Mouse (Mus musculus) liver, postnatal 0 days (tissue): ENCODE results near the gene Ssu72. TPM values are rescaled to one million over a fixed set of nuclear protein-coding genes. Genes with fewer than 3 reads are reported as not detected.

ENCODE experiments used
- ATAC-seq: fragments of 200-750 bp; cut with Nextera tagmentation; 2 replicates; pipeline ENCODE4 v1.8.0; 2017; ENCODE audit warnings: mild to moderate bottlenecking, moderate library complexity
- DNase-seq: peaks from one replicate; pipeline ENCODE4 v3.0.0-alpha.2; 2016
- H3K27ac ChIP-seq: fragments of 300-500 bp; sonication (generic); 2 replicates; pipeline ENCODE4 v1.5.1; 2014; ENCODE audit warnings: antibody characterized with exemption, moderate library complexity, mild to moderate bottlenecking, low read depth
- H3K27me3 ChIP-seq: fragments of 300-500 bp; sonication (generic); 2 replicates; pipeline ENCODE4 v1.6.1; 2014; ENCODE audit warnings: low read length, control low read depth, mixed read lengths; ENCODE audit not compliant: insufficient read depth
- H3K36me3 ChIP-seq: fragments of 300-500 bp; sonication (generic); replicated peaks from 2 replicates; pipeline ENCODE4 v1.6.1; 2014; ENCODE audit warnings: mild to moderate bottlenecking, control low read depth, low read length, moderate library complexity, mixed read lengths; ENCODE audit not compliant: insufficient read depth
- H3K4me1 ChIP-seq: fragments of 300-500 bp; sonication (generic); 2 replicates; pipeline ENCODE4 v1.6.1; 2014; ENCODE audit warnings: antibody characterized with exemption, mild to moderate bottlenecking, control low read depth; ENCODE audit not compliant: insufficient read depth
- H3K4me2 ChIP-seq: fragments of 300-500 bp; sonication (generic); 2 replicates; pipeline ENCODE4 v1.6.1; 2014; ENCODE audit warnings: low read depth, mild to moderate bottlenecking, low read length, moderate library complexity, mixed read lengths
- H3K4me3 ChIP-seq: fragments of 300-500 bp; sonication (generic); 2 replicates; pipeline ENCODE4 v1.5.1; 2014; ENCODE audit warnings: low read depth, low read length
- H3K9ac ChIP-seq: fragments of 300-500 bp; sonication (generic); replicated peaks from 2 replicates; pipeline ENCODE4 v1.6.1; 2014; ENCODE audit warnings: mild to moderate bottlenecking, moderate library complexity
- H3K9me3 ChIP-seq: fragments of 300-500 bp; sonication (generic); 2 replicates; pipeline ENCODE4 v1.6.1; 2016; ENCODE audit warnings: mild to moderate bottlenecking, control low read depth, low read length, mixed read lengths
- CTCF ChIP-seq: sonication (generic); IDR thresholded peaks from 2 replicates; pipeline ENCODE4 v1.5.1; 2016; ENCODE audit warnings: antibody characterized with exemption, low read depth
- EP300 ChIP-seq: IDR thresholded peaks from 2 replicates; pipeline ENCODE4 v1.6.1; 2016; ENCODE audit warnings: antibody characterized with exemption, low read depth, mild to moderate bottlenecking
- WGBS: fragments of 180-500 bp; shearing (Covaris S2); extraction: QIAGEN DNeasy Blood & Tissue Kit; methylation state at CpG from one replicate; pipeline ENCODE4 v1.1.7; 2014; ENCODE audit not compliant: insufficient replicate concordance; 5-methylcytosine and 5-hydroxymethylcytosine counted together
- polyA plus RNA-seq: library from polyadenylated mRNA; unstranded; fragments of >200 nt; fragmentation: Nextera tagmentation; extraction: Ambion mirVana; gene quantifications from 2 replicates; pipeline ENCODE4 v1.2.1, GENCODE M21; 2015

Ssu72 gene
- polyA plus RNA-seq, 1 experiment from 2014 or later: 66.6 TPM

DNA sequence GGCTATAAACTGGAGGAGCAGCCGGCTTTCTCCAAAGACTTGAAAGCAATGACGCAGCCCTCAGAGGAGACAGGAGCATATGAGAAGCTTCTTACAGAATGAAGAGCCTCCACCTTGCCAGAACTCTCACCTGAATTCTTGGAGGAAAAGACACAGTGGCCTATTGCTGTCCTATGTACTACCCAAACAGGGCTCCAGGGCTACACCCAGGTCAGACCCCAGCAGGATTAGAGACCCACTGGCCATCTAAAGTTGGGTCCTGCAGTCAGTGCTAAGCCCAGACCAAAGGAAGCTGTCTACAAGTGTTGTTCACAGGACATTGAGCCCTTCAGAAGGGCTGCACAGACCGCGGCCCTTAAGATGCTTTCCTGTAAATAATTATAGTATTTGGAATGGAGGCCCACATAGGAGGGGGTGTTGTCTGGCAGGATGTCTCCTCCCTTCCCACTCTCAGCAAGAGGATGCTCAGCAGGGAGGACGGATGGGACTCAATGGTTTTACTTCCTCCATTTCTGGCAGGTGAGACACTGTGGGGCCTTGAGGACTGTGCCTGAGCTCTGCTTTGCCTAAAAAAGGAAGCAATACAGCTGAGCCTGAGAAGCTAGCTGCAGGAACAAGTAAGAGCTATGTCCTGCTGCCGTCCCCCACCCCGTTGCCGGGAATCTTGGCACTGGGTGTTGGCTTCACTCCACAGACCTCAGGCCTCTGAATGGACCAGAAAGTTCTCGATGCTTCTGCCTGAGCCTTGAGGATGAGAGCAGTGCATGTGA lies 70.6 kb downstream of the Ssu72 start:
- no peak overlapping the region for H3K4me3 ChIP-seq

DNA sequence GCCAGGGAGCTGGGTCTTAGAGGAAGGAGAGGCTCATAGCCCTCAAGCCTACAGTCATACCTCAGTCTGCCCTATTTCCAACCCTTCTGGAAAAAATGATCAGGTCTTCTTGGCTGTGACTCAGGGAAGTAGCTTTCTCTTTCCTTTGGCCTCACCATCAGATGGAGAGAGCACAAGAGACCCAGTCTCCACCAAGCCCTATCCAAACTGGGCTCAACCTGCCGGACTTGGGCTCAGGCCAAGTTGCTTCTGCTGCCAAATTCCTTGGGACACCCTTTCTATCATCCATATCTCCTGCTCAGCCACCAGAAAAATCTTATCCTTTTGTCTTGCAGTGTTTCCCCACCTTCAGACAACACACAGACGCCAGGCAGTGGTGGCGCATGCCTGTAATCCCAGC lies 71.3 kb downstream of the Ssu72 start:
- Histone ChIP-seq H3K4me2 (no peak overlapping the region), H3K36me3 (no peaks in the 10 kb centered on the region), H3K27me3 (peaks cover 25% of the 10 kb centered on the region), H3K9ac (no peak overlapping the region), H3K4me1 (peaks cover 18% of the 10 kb centered on the region; the same call in 1 of the 2 replicates), H3K27ac (no peak overlapping the region), H3K4me3 (no peak overlapping the region), H3K9me3 (no peaks in the 10 kb centered on the region)
- 78% methylated on average over 3 of the region's 3 CpGs for WGBS
- no peak for ATAC-seq
- no peak for DNase-seq
- TF ChIP-seq EP300 (no peak), CTCF (no peak)

More for the DNA sequence above, 70.6 kb downstream of the Ssu72 start:
- Histone ChIP-seq H3K36me3 (no peaks in the 10 kb centered on the region), H3K4me1 (peaks cover 22% of the 10 kb centered on the region), H3K9me3 (no peaks in the 10 kb centered on the region), H3K27me3 (peaks cover 25% of the 10 kb centered on the region), H3K27ac (no peak overlapping the region), H3K9ac (no peak overlapping the region), H3K4me2 (peak overlapping the region; percentile 71; the same call in 1 of the 2 replicates)
- whole genome bisulfite sequencing: 43% methylated on average over 9 of the region's 9 CpGs
- ATAC-seq (no peak), DNase-seq (no peak)
- no peak for TF ChIP-seq CTCF
- no peak for TF ChIP-seq EP300

GRCm38 (mm10) chr4:155776704-155777335 lies 72.2 kb downstream of the Ssu72 start:
- ATAC-seq (peak; percentile 54), DNase-seq (no peak)
- no peak overlapping the region for H3K4me2 ChIP-seq
- no peak overlapping the region for H3K9ac ChIP-seq
- no peak overlapping the region for H3K4me3 ChIP-seq
- H3K27ac ChIP-seq: no peak overlapping the region
- TF ChIP-seq EP300 (no peak), CTCF (no peak)
- H3K4me1 ChIP-seq: peaks cover 18% of the 10 kb centered on the region; the same call in 1 of the 2 replicates
- H3K27me3 ChIP-seq: peaks cover 25% of the 10 kb centered on the region
- no peaks in the 10 kb centered on the region for H3K36me3 ChIP-seq
- no peaks in the 10 kb centered on the region for H3K9me3 ChIP-seq
- WGBS: 38% methylated on average over 2 of the region's 2 CpGs

DNA sequence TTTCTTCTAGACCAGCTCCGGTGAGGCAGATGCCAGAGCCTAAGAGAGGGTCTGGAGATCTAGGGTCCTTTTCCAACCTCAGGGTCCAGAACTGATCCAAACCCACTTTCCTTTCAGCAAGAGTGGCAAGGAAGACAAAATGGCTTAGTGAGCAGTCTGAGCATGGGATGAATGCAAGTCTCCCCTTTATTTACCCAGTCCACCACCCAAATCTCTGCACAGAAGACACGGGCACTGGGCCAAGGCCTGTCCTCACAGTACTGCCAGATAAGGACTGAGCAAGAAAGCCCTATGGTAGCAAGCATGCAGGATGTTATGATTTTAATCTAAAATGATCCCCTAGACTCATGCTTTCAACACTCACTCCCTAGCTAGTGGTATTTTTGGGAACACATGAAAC lies 73.2 kb downstream of the Ssu72 start:
- no peak overlapping the region for H3K27ac ChIP-seq
- no peaks in the 10 kb centered on the region for H3K36me3 ChIP-seq
- H3K4me3 ChIP-seq: no peak overlapping the region
- no peak overlapping the region for H3K4me2 ChIP-seq
- H3K9ac ChIP-seq: no peak overlapping the region
- H3K4me1 ChIP-seq: peaks cover 18% of the 10 kb centered on the region; the same call in 1 of the 2 replicates
- no peak for TF ChIP-seq EP300
- TF ChIP-seq CTCF: no peak
- DNase-seq: no peak
- no peak for ATAC-seq
- peaks cover 25% of the 10 kb centered on the region for H3K27me3 ChIP-seq
- no peaks in the 10 kb centered on the region for H3K9me3 ChIP-seq
- WGBS: 58% methylated on average over 2 of the region's 2 CpGs

GRCm38 (mm10) chr4:155779498-155779897 lies 74.9 kb downstream of the Ssu72 start:
- Histone ChIP-seq H3K36me3 (no peaks in the 10 kb centered on the region), H3K27ac (no peak overlapping the region), H3K27me3 (peaks cover 14% of the 10 kb centered on the region), H3K9ac (no peak overlapping the region), H3K4me1 (peaks cover 17% of the 10 kb centered on the region), H3K4me2 (no peak overlapping the region), H3K9me3 (no peaks in the 10 kb centered on the region), H3K4me3 (no peak overlapping the region)
- 79% methylated on average over 4 of the region's 4 CpGs for WGBS
- ATAC-seq: no peak
- TF ChIP-seq CTCF (no peak), EP300 (no peak)
- DNase-seq: no peak

DNA sequence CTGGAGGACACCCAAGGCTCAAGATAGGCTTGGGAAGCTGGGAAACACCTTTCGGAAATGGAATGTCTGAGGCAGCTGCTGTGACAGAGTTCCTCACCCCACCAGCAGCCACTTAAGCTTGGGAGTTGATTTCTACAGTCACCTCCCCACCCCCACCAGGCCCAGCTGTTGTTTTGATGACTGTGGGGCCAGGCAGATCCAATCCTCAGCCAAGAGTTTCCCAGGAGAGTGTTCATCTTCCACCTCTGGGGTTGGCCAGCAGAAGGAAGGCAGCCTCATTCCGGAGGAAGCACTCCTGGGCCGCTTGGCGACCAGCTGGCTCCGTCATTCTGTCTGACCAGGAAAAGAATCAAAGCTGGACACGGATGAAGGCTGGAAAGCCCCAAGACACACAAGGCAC lies 76.3 kb downstream of the Ssu72 start:
- no peak for ATAC-seq
- Histone ChIP-seq H3K9ac (no peak overlapping the region), H3K27ac (no peak overlapping the region), H3K36me3 (no peaks in the 10 kb centered on the region), H3K4me3 (no peak overlapping the region), H3K4me1 (peaks cover 21% of the 10 kb centered on the region), H3K27me3 (peaks cover 8% of the 10 kb centered on the region; the same call in 1 of the 2 replicates), H3K4me2 (no peak overlapping the region), H3K9me3 (no peaks in the 10 kb centered on the region)
- 48% methylated on average over 6 of the region's 6 CpGs for WGBS
- no peak for DNase-seq
- TF ChIP-seq EP300 (no peak), CTCF (no peak)

Other genes with a start within 250 kb of the Ssu72 start
- 0.15 and 2.0 TPM in 2 replicates for gene Tmem52, start 235.7 kb upstream of the Ssu72 start, polyA plus RNA-seq
- gene Gnb1, start 213.4 kb upstream of the Ssu72 start, polyA plus RNA-seq: 80.9 and 88.4 TPM in 2 replicates
- 50.1 and 55.5 TPM in 2 replicates for gene Nadk, start 142.4 kb upstream of the Ssu72 start, polyA plus RNA-seq
- 5.4 and 5.6 TPM in 2 replicates for gene Slc35e2, start 103.4 kb upstream of the Ssu72 start, polyA plus RNA-seq
- gene Cdk11b, start 79.9 kb upstream of the Ssu72 start, polyA plus RNA-seq: 22.8 and 24.9 TPM in 2 replicates
- not detected in 2 replicates for gene Gm10563, start 59.4 kb upstream of the Ssu72 start, polyA plus RNA-seq
- gene Mmp23, start 51.4 kb upstream of the Ssu72 start, polyA plus RNA-seq: 5.9 and 6.8 TPM in 2 replicates
- gene Mib2, start 35.6 kb upstream of the Ssu72 start, polyA plus RNA-seq: 3.4 and 4.3 TPM in 2 replicates
- 0.27 and 0.41 TPM in 2 replicates for gene Fndc10, start 10.5 kb upstream of the Ssu72 start, polyA plus RNA-seq
- gene Tmem240, start 30.0 kb downstream of the Ssu72 start, polyA plus RNA-seq: 0.02 and 0.06 TPM in 2 replicates
- 44.7 and 45.0 TPM in 2 replicates for gene Atad3a, start 56.3 kb downstream of the Ssu72 start, polyA plus RNA-seq
- gene Vwa1, start 69.9 kb downstream of the Ssu72 start, polyA plus RNA-seq: 0.25 and 0.28 TPM in 2 replicates
- 0.21 and 0.40 TPM in 2 replicates for gene Tmem88b, start 81.1 kb downstream of the Ssu72 start, polyA plus RNA-seq
- gene Ankrd65, start 85.6 kb downstream of the Ssu72 start, polyA plus RNA-seq: 0.34 and 0.46 TPM in 2 replicates
- 167 and 171 TPM in 2 replicates for gene Mrpl20, start 98.1 kb downstream of the Ssu72 start, polyA plus RNA-seq
- 47.7 and 52.5 TPM in 2 replicates for gene Ccnl2, start 107.7 kb downstream of the Ssu72 start, polyA plus RNA-seq
- 89.9 and 92.7 TPM in 2 replicates for gene Aurkaip1, start 126.5 kb downstream of the Ssu72 start, polyA plus RNA-seq
- gene Mxra8, start 134.9 kb downstream of the Ssu72 start, polyA plus RNA-seq: 13.7 and 14.4 TPM in 2 replicates
- gene Dvl1, start 142.6 kb downstream of the Ssu72 start, polyA plus RNA-seq: 5.1 and 5.7 TPM in 2 replicates
- 0.08 and 0.09 TPM in 2 replicates for gene Tas1r3, start 158.6 kb downstream of the Ssu72 start, polyA plus RNA-seq
- gene Cptp, start 164.6 kb downstream of the Ssu72 start, polyA plus RNA-seq: 8.1 and 8.4 TPM in 2 replicates
- 14.9 and 17.4 TPM in 2 replicates for gene Ints11, start 164.7 kb downstream of the Ssu72 start, polyA plus RNA-seq
- 14.1 and 15.3 TPM in 2 replicates for gene Pusl1, start 187.0 kb downstream of the Ssu72 start, polyA plus RNA-seq
- gene Acap3, start 187.0 kb downstream of the Ssu72 start, polyA plus RNA-seq: 2.1 and 2.8 TPM in 2 replicates
- 45.9 and 56.7 TPM in 2 replicates for gene Ube2j2, start 239.0 kb downstream of the Ssu72 start, polyA plus RNA-seq